Mouse (Mus musculus): ENCODE data around the gene Nr2c1. TPM values are rescaled to one million over a fixed set of nuclear protein-coding genes. Genes with fewer than 3 reads are reported as not detected.

Gene Nr2c1
- polyA plus RNA-seq, 1 experiment from 2014 or later = 12.7 TPM

- 93% methylated on average over 9 of the region's 9 CpGs for WGBS
- Histone ChIP-seq H3K27me3 (ENCODE audit: low read depth, poor library complexity, severe bottlenecking) (no peaks in the 10 kb centered on the region), H3K36me3 (peaks cover 37% of the 10 kb centered on the region), H3K4me1 (peaks cover 7% of the 10 kb centered on the region; the same call in 1 of the 2 replicates), H3K27ac (no peak overlapping the region), H3K9me3 (replicated peaks) (no peaks in the 10 kb centered on the region), H3K4me3 (no peak overlapping the region)
- no peak for DNase-seq (ENCODE audit: low spot score)
Observed at GRCm38 (mm10) chr10:94120676-94121075, 27.1 kb upstream of the Nr2c1 start.

GRCm38 (mm10) chr10:94122595-94122994 is 25.2 kb upstream of the Nr2c1 start:
- 93% methylated on average over 7 of the region's 7 CpGs for WGBS
- no peak overlapping the region for H3K4me3 ChIP-seq
- peaks cover 52% of the 10 kb centered on the region for H3K36me3 ChIP-seq
- H3K27me3 ChIP-seq (ENCODE audit: low read depth, poor library complexity, severe bottlenecking) = no peaks in the 10 kb centered on the region
- H3K9me3 ChIP-seq (replicated peaks) = no peaks in the 10 kb centered on the region
- DNase-seq (ENCODE audit: low spot score) = no peak
- H3K27ac ChIP-seq = no peak overlapping the region
- H3K4me1 ChIP-seq = no peaks in the 10 kb centered on the region

- no peak for DNase-seq (ENCODE audit: low spot score)
Observed at GRCm38 (mm10) chr10:94123581-94123980, 24.2 kb upstream of the Nr2c1 start.

GRCm38 (mm10) chr10:94124376-94124775 is 23.4 kb upstream of the Nr2c1 start:
- no peak overlapping the region for H3K4me3 ChIP-seq
- no peak overlapping the region for H3K27ac ChIP-seq
- 79% methylated on average over 5 of the region's 5 CpGs for WGBS
- no peaks in the 10 kb centered on the region for H3K27me3 ChIP-seq (ENCODE audit: low read depth, poor library complexity, severe bottlenecking)
- no peaks in the 10 kb centered on the region for H3K9me3 ChIP-seq (replicated peaks)
- DNase-seq (ENCODE audit: low spot score) = no peak
- no peaks in the 10 kb centered on the region for H3K4me1 ChIP-seq
- H3K36me3 ChIP-seq = peaks cover 59% of the 10 kb centered on the region

More at GRCm38 (mm10) chr10:94123581-94123980, 24.2 kb upstream of the Nr2c1 start:
- Histone ChIP-seq H3K27me3 (ENCODE audit: low read depth, poor library complexity, severe bottlenecking) (no peaks in the 10 kb centered on the region), H3K36me3 (peaks cover 54% of the 10 kb centered on the region), H3K4me3 (no peak overlapping the region), H3K27ac (no peak overlapping the region), H3K4me1 (no peaks in the 10 kb centered on the region), H3K9me3 (replicated peaks) (no peaks in the 10 kb centered on the region)
- 98% methylated on average over 5 of the region's 5 CpGs for WGBS

- no peak overlapping the region for H3K27ac ChIP-seq
Observed at GRCm38 (mm10) chr10:94129680-94130119, 18.1 kb upstream of the Nr2c1 start.

GRCm38 (mm10) chr10:94133081-94133480 is 14.7 kb upstream of the Nr2c1 start:
- 88% methylated on average over 8 of the region's 8 CpGs for WGBS
- H3K9me3 ChIP-seq (replicated peaks) = no peaks in the 10 kb centered on the region
- H3K4me3 ChIP-seq = no peak overlapping the region
- no peaks in the 10 kb centered on the region for H3K27me3 ChIP-seq (ENCODE audit: low read depth, poor library complexity, severe bottlenecking)
- H3K27ac ChIP-seq = no peak overlapping the region
- no peaks in the 10 kb centered on the region for H3K4me1 ChIP-seq
- no peak for DNase-seq (ENCODE audit: low spot score)
- peaks cover 37% of the 10 kb centered on the region for H3K36me3 ChIP-seq

More at GRCm38 (mm10) chr10:94129680-94130119, 18.1 kb upstream of the Nr2c1 start:
- Histone ChIP-seq H3K27me3 (ENCODE audit: low read depth, poor library complexity, severe bottlenecking) (no peaks in the 10 kb centered on the region), H3K36me3 (peaks cover 42% of the 10 kb centered on the region), H3K4me1 (no peaks in the 10 kb centered on the region), H3K4me3 (no peak overlapping the region), H3K9me3 (replicated peaks) (no peaks in the 10 kb centered on the region)
- DNase-seq (ENCODE audit: low spot score) = no peak
- WGBS = 87% methylated on average over 9 of the region's 9 CpGs

- WGBS = 90% methylated on average over 7 of the region's 7 CpGs
- H3K9me3 ChIP-seq (replicated peaks) = no peaks in the 10 kb centered on the region
- H3K4me3 ChIP-seq = no peak overlapping the region
- no peaks in the 10 kb centered on the region for H3K4me1 ChIP-seq
- no peaks in the 10 kb centered on the region for H3K27me3 ChIP-seq (ENCODE audit: low read depth, poor library complexity, severe bottlenecking)
- peaks cover 40% of the 10 kb centered on the region for H3K36me3 ChIP-seq
- H3K27ac ChIP-seq = no peak overlapping the region
- no peak for DNase-seq (ENCODE audit: low spot score)
Observed at GRCm38 (mm10) chr10:94133674-94134073, 14.1 kb upstream of the Nr2c1 start.

- H3K27me3 ChIP-seq (ENCODE audit: low read depth, poor library complexity, severe bottlenecking) = no peaks in the 10 kb centered on the region
- no peaks in the 10 kb centered on the region for H3K9me3 ChIP-seq (replicated peaks)
- 94% methylated on average over 12 of the region's 12 CpGs for WGBS
- H3K27ac ChIP-seq = no peak overlapping the region
- DNase-seq (ENCODE audit: low spot score) = no peak
- H3K4me1 ChIP-seq = no peaks in the 10 kb centered on the region
- peaks cover 44% of the 10 kb centered on the region for H3K36me3 ChIP-seq
- no peak overlapping the region for H3K4me3 ChIP-seq
Observed at GRCm38 (mm10) chr10:94134535-94135390, 13.1 kb upstream of the Nr2c1 start.

- no peaks in the 10 kb centered on the region for H3K27me3 ChIP-seq (ENCODE audit: low read depth, poor library complexity, severe bottlenecking)
- no peak for DNase-seq (ENCODE audit: low spot score)
- H3K27ac ChIP-seq = no peak overlapping the region
- no peaks in the 10 kb centered on the region for H3K9me3 ChIP-seq (replicated peaks)
- no peak overlapping the region for H3K4me3 ChIP-seq
- no peaks in the 10 kb centered on the region for H3K4me1 ChIP-seq
- WGBS = 94% methylated on average over 10 of the region's 10 CpGs
- H3K36me3 ChIP-seq = peaks cover 52% of the 10 kb centered on the region
Observed at GRCm38 (mm10) chr10:94138890-94139482, 8.8 kb upstream of the Nr2c1 start.

- no peaks in the 10 kb centered on the region for H3K27me3 ChIP-seq (ENCODE audit: low read depth, poor library complexity, severe bottlenecking)
- no peak for DNase-seq (ENCODE audit: low spot score)
- peaks cover 45% of the 10 kb centered on the region for H3K36me3 ChIP-seq
- 77% methylated on average over 3 of the region's 3 CpGs for WGBS
- no peaks in the 10 kb centered on the region for H3K4me1 ChIP-seq
- no peak overlapping the region for H3K4me3 ChIP-seq
- H3K27ac ChIP-seq = no peak overlapping the region
- H3K9me3 ChIP-seq (replicated peaks) = no peaks in the 10 kb centered on the region
Observed at GRCm38 (mm10) chr10:94140227-94140931, 7.4 kb upstream of the Nr2c1 start.

GRCm38 (mm10) chr10:94142427-94142826 is 5.4 kb upstream of the Nr2c1 start:
- Histone ChIP-seq H3K4me1 (peaks cover 3% of the 10 kb centered on the region; the same call in 1 of the 2 replicates), H3K36me3 (peaks cover 38% of the 10 kb centered on the region), H3K27ac (no peak overlapping the region), H3K4me3 (no peak overlapping the region), H3K27me3 (ENCODE audit: low read depth, poor library complexity, severe bottlenecking) (no peaks in the 10 kb centered on the region), H3K9me3 (replicated peaks) (no peaks in the 10 kb centered on the region)
- DNase-seq (ENCODE audit: low spot score) = no peak
- 92% methylated on average over 3 of the region's 3 CpGs for WGBS

GRCm38 (mm10) chr10:94144581-94144980 is 3.2 kb upstream of the Nr2c1 start:
- 88% methylated on average over 5 of the region's 5 CpGs for WGBS
- no peaks in the 10 kb centered on the region for H3K9me3 ChIP-seq (replicated peaks)
- no peak overlapping the region for H3K4me3 ChIP-seq
- H3K36me3 ChIP-seq = peaks cover 19% of the 10 kb centered on the region
- H3K27me3 ChIP-seq (ENCODE audit: low read depth, poor library complexity, severe bottlenecking) = no peaks in the 10 kb centered on the region
- H3K4me1 ChIP-seq = peaks cover 21% of the 10 kb centered on the region
- DNase-seq (ENCODE audit: low spot score) = no peak
- no peak overlapping the region for H3K27ac ChIP-seq

- Histone ChIP-seq H3K36me3 (no peaks in the 10 kb centered on the region), H3K27ac (peak overlapping the region; percentile 96), H3K27me3 (ENCODE audit: low read depth, poor library complexity, severe bottlenecking) (no peaks in the 10 kb centered on the region), H3K4me1 (peaks cover 22% of the 10 kb centered on the region), H3K4me3 (peak overlapping the region; percentile 98), H3K9me3 (replicated peaks) (no peaks in the 10 kb centered on the region)
- 15% methylated on average over 8 of the region's 8 CpGs for WGBS
- DNase-seq (ENCODE audit: low spot score) = no peak
Observed at GRCm38 (mm10) chr10:94147391-94147755, 450 bp upstream of the Nr2c1 start.

Measured in limb, embryonic 10.5 days (tissue).